Mouse (Mus musculus): Measurements from ENCODE around the gene Tnfrsf12a. TPM values are rescaled to one million over a fixed set of nuclear protein-coding genes. Genes with fewer than 3 reads are reported as not detected.
A peak's percentile ranks its signal among the peaks of the same experiment; 100 is the strongest.

Gene Tnfrsf12a
- polyA plus RNA-seq, 1 experiment from 2014 or later = 4.3 TPM

GRCm38 (mm10) chr17:23651363-23651762 is 25.9 kb downstream of the Tnfrsf12a start:
- no peaks in the 10 kb centered on the region for H3K4me1 ChIP-seq (ENCODE audit: control insufficient read depth, insufficient read depth, low read length)
- no peaks in the 10 kb centered on the region for H3K36me3 ChIP-seq (ENCODE audit: control insufficient read depth, insufficient read depth, low read length)
- no peak overlapping the region for H3K9ac ChIP-seq (ENCODE audit: low read length)
- H3K27ac ChIP-seq (replicated peaks; ENCODE audit: low read depth, low read length) = no peak overlapping the region
- DNase-seq (ENCODE audit: low spot score) (no peak), ATAC-seq (ENCODE audit: insufficient number of reproducible peaks, low FRiP score, low TSS enrichment, low read depth) (no peak)
- no peaks in the 10 kb centered on the region for H3K9me3 ChIP-seq (ENCODE audit: control insufficient read depth, low read length)
- WGBS = 82% methylated on average over 6 of the region's 6 CpGs
- H3K27me3 ChIP-seq (ENCODE audit: control insufficient read depth, insufficient read depth, low read length) = no peaks in the 10 kb centered on the region
- no peak overlapping the region for H3K4me3 ChIP-seq (ENCODE audit: low read depth, low read length)
- H3K4me2 ChIP-seq (ENCODE audit: low read depth, severe bottlenecking) = no peak overlapping the region

GRCm38 (mm10) chr17:23645894-23646293 is 31.4 kb downstream of the Tnfrsf12a start:
- no peak for ATAC-seq (ENCODE audit: insufficient number of reproducible peaks, low FRiP score, low TSS enrichment, low read depth)
- 38% methylated on average over 10 of the region's 10 CpGs for WGBS
- H3K9me3 ChIP-seq (ENCODE audit: control insufficient read depth, low read length) = no peaks in the 10 kb centered on the region
- H3K4me2 ChIP-seq (ENCODE audit: low read depth, severe bottlenecking) = no peak overlapping the region
- H3K27me3 ChIP-seq (ENCODE audit: control insufficient read depth, insufficient read depth, low read length) = peaks cover 11% of the 10 kb centered on the region
- DNase-seq (ENCODE audit: low spot score) = no peak
- H3K9ac ChIP-seq (ENCODE audit: low read length) = no peak overlapping the region
- no peak overlapping the region for H3K4me3 ChIP-seq (ENCODE audit: low read depth, low read length)
- H3K4me1 ChIP-seq (ENCODE audit: control insufficient read depth, insufficient read depth, low read length) = no peaks in the 10 kb centered on the region
- H3K36me3 ChIP-seq (ENCODE audit: control insufficient read depth, insufficient read depth, low read length) = no peaks in the 10 kb centered on the region
- H3K27ac ChIP-seq (replicated peaks; ENCODE audit: low read depth, low read length) = no peak overlapping the region

- ATAC-seq (ENCODE audit: insufficient number of reproducible peaks, low FRiP score, low TSS enrichment, low read depth) (peak; percentile 40; the same call in 1 of the 2 replicates), DNase-seq (ENCODE audit: low spot score) (peak; percentile 58)
- H3K4me2 ChIP-seq (ENCODE audit: low read depth, severe bottlenecking) = peak within 1 kb of the TSS; percentile 78
- no peaks in the 10 kb centered on the region for H3K4me1 ChIP-seq (ENCODE audit: control insufficient read depth, insufficient read depth, low read length)
- no peaks in the 10 kb centered on the region for H3K9me3 ChIP-seq (ENCODE audit: control insufficient read depth, low read length)
- H3K9ac ChIP-seq (ENCODE audit: low read length) = peak within 1 kb of the TSS; percentile 71
- H3K4me3 ChIP-seq (ENCODE audit: low read depth, low read length) = peak within 1 kb of the TSS; percentile 41
- 1% methylated on average over 58 of the region's 58 CpGs for WGBS
- H3K36me3 ChIP-seq (ENCODE audit: control insufficient read depth, insufficient read depth, low read length) = no peaks in the 10 kb centered on the region
- H3K27ac ChIP-seq (replicated peaks; ENCODE audit: low read depth, low read length) = no peak within 1 kb of the TSS
- peaks cover 11% of the 10 kb centered on the region for H3K27me3 ChIP-seq (ENCODE audit: control insufficient read depth, insufficient read depth, low read length)
Measured at GRCm38 (mm10) chr17:23644613-23645495, 32.4 kb downstream of the Tnfrsf12a start, which contains the start of gene Mmp25. Gene Mmp25 (minus strand): TSS chr17:23645277.

GRCm38 (mm10) chr17:23631241-23631640 is 46.0 kb downstream of the Tnfrsf12a start:
- WGBS = 77% methylated on average over 8 of the region's 8 CpGs
- no peak overlapping the region for H3K4me2 ChIP-seq (ENCODE audit: low read depth, severe bottlenecking)
- DNase-seq (ENCODE audit: low spot score) (no peak), ATAC-seq (ENCODE audit: insufficient number of reproducible peaks, low FRiP score, low TSS enrichment, low read depth) (no peak)
- no peak overlapping the region for H3K4me3 ChIP-seq (ENCODE audit: low read depth, low read length)
- no peaks in the 10 kb centered on the region; the same call in 1 of the 2 replicates for H3K4me1 ChIP-seq (ENCODE audit: control insufficient read depth, insufficient read depth, low read length)
- H3K27ac ChIP-seq (replicated peaks; ENCODE audit: low read depth, low read length) = no peak overlapping the region
- no peaks in the 10 kb centered on the region for H3K36me3 ChIP-seq (ENCODE audit: control insufficient read depth, insufficient read depth, low read length)
- no peaks in the 10 kb centered on the region for H3K9me3 ChIP-seq (ENCODE audit: control insufficient read depth, low read length)
- H3K27me3 ChIP-seq (ENCODE audit: control insufficient read depth, insufficient read depth, low read length) = no peaks in the 10 kb centered on the region
- H3K9ac ChIP-seq (ENCODE audit: low read length) = no peak overlapping the region

- Histone ChIP-seq H3K9ac (ENCODE audit: low read length) (no peak overlapping the region), H3K9me3 (ENCODE audit: control insufficient read depth, low read length) (no peaks in the 10 kb centered on the region), H3K4me1 (ENCODE audit: control insufficient read depth, insufficient read depth, low read length) (no peaks in the 10 kb centered on the region; the same call in 1 of the 2 replicates), H3K4me3 (ENCODE audit: low read depth, low read length) (no peak overlapping the region), H3K36me3 (ENCODE audit: control insufficient read depth, insufficient read depth, low read length) (no peaks in the 10 kb centered on the region), H3K27me3 (ENCODE audit: control insufficient read depth, insufficient read depth, low read length) (no peaks in the 10 kb centered on the region), H3K27ac (replicated peaks; ENCODE audit: low read depth, low read length) (no peak overlapping the region), H3K4me2 (ENCODE audit: low read depth, severe bottlenecking) (peak overlapping the region; percentile 33)
- peak; percentile 86 for DNase-seq (ENCODE audit: low spot score)
- ATAC-seq (ENCODE audit: insufficient number of reproducible peaks, low FRiP score, low TSS enrichment, low read depth) = peak; percentile 83
- 17% methylated on average over 22 of the region's 22 CpGs for WGBS
Measured at GRCm38 (mm10) chr17:23630195-23631020, 46.9 kb downstream of the Tnfrsf12a start.

GRCm38 (mm10) chr17:23627813-23628212 is 49.5 kb downstream of the Tnfrsf12a start:
- Histone ChIP-seq H3K36me3 (ENCODE audit: control insufficient read depth, insufficient read depth, low read length) (no peaks in the 10 kb centered on the region), H3K9me3 (ENCODE audit: control insufficient read depth, low read length) (no peaks in the 10 kb centered on the region), H3K27me3 (ENCODE audit: control insufficient read depth, insufficient read depth, low read length) (no peaks in the 10 kb centered on the region), H3K9ac (ENCODE audit: low read length) (no peak overlapping the region), H3K4me2 (ENCODE audit: low read depth, severe bottlenecking) (no peak overlapping the region), H3K27ac (replicated peaks; ENCODE audit: low read depth, low read length) (no peak overlapping the region), H3K4me1 (ENCODE audit: control insufficient read depth, insufficient read depth, low read length) (no peaks in the 10 kb centered on the region; the same call in 1 of the 2 replicates), H3K4me3 (ENCODE audit: low read depth, low read length) (no peak overlapping the region)
- WGBS = 42% methylated on average over 7 of the region's 7 CpGs
- no peak for ATAC-seq (ENCODE audit: insufficient number of reproducible peaks, low FRiP score, low TSS enrichment, low read depth)
- no peak for DNase-seq (ENCODE audit: low spot score)

Other genes starting within 250 kb of the Tnfrsf12a start
- not detected in 2 replicates for gene Vmn2r117, start 197.8 kb downstream of the Tnfrsf12a start, polyA plus RNA-seq (2014; fragmentation: Nextera tagmentation; extraction: Ambion mirVana)
- gene Zfp213, start 113.2 kb downstream of the Tnfrsf12a start, polyA plus RNA-seq (2014; fragmentation: Nextera tagmentation; extraction: Ambion mirVana) = 24.4 and 25.6 TPM in 2 replicates
- gene Zfp13, start 78.0 kb downstream of the Tnfrsf12a start, polyA plus RNA-seq (2014; fragmentation: Nextera tagmentation; extraction: Ambion mirVana) = 20.5 and 22.7 TPM in 2 replicates
- 0.24 and 0.80 TPM in 2 replicates for gene Zscan10, start 76.6 kb downstream of the Tnfrsf12a start, polyA plus RNA-seq (2014; fragmentation: Nextera tagmentation; extraction: Ambion mirVana)
- gene Mmp25, start 32.2 kb downstream of the Tnfrsf12a start, polyA plus RNA-seq (2014; fragmentation: Nextera tagmentation; extraction: Ambion mirVana) = 0.45 and 0.63 TPM in 2 replicates
- 0.91 and 1.3 TPM in 2 replicates for gene Bicdl2, start 17.0 kb downstream of the Tnfrsf12a start, polyA plus RNA-seq (2014; fragmentation: Nextera tagmentation; extraction: Ambion mirVana)
- 45.5 and 53.0 TPM in 2 replicates for gene Hcfc1r1, start 3.9 kb downstream of the Tnfrsf12a start, polyA plus RNA-seq (2014; fragmentation: Nextera tagmentation; extraction: Ambion mirVana)
- 54.8 and 58.1 TPM in 2 replicates for gene Thoc6, start 3.6 kb downstream of the Tnfrsf12a start, polyA plus RNA-seq (2014; fragmentation: Nextera tagmentation; extraction: Ambion mirVana)
- 21.3 and 23.3 TPM in 2 replicates for gene Cldn6, start 1.8 kb upstream of the Tnfrsf12a start, polyA plus RNA-seq (2014; fragmentation: Nextera tagmentation; extraction: Ambion mirVana)
- 7.4 and 7.6 TPM in 2 replicates for gene Cldn9, start 6.6 kb upstream of the Tnfrsf12a start, polyA plus RNA-seq (2014; fragmentation: Nextera tagmentation; extraction: Ambion mirVana)
- 0.09 and 0.13 TPM in 2 replicates for gene 1520401A03Rik, start 45.3 kb upstream of the Tnfrsf12a start, polyA plus RNA-seq (2014; fragmentation: Nextera tagmentation; extraction: Ambion mirVana)
- 47.8 and 51.6 TPM in 2 replicates for gene Pkmyt1, start 48.9 kb upstream of the Tnfrsf12a start, polyA plus RNA-seq (2014; fragmentation: Nextera tagmentation; extraction: Ambion mirVana)
- gene Paqr4, start 63.4 kb upstream of the Tnfrsf12a start, polyA plus RNA-seq (2014; fragmentation: Nextera tagmentation; extraction: Ambion mirVana) = 7.4 and 7.7 TPM in 2 replicates
- 14.8 and 16.2 TPM in 2 replicates for gene Kremen2, start 68.4 kb upstream of the Tnfrsf12a start, polyA plus RNA-seq (2014; fragmentation: Nextera tagmentation; extraction: Ambion mirVana)
- gene Flywch1, start 94.1 kb upstream of the Tnfrsf12a start, polyA plus RNA-seq (2014; fragmentation: Nextera tagmentation; extraction: Ambion mirVana) = 125 and 129 TPM in 2 replicates
- 51.4 and 55.7 TPM in 2 replicates for gene Flywch2, start 108.6 kb upstream of the Tnfrsf12a start, polyA plus RNA-seq (2014; fragmentation: Nextera tagmentation; extraction: Ambion mirVana)
- 508 and 532 TPM in 2 replicates for gene Srrm2, start 113.1 kb upstream of the Tnfrsf12a start, polyA plus RNA-seq (2014; fragmentation: Nextera tagmentation; extraction: Ambion mirVana)
- 1,135 and 1,167 TPM in 2 replicates for gene Elob, start 151.7 kb upstream of the Tnfrsf12a start, polyA plus RNA-seq (2014; fragmentation: Nextera tagmentation; extraction: Ambion mirVana)
- not detected in 2 replicates for gene Prss33, start 158.6 kb upstream of the Tnfrsf12a start, polyA plus RNA-seq (2014; fragmentation: Nextera tagmentation; extraction: Ambion mirVana)
- gene Prss32, start 166.4 kb upstream of the Tnfrsf12a start, polyA plus RNA-seq (2014; fragmentation: Nextera tagmentation; extraction: Ambion mirVana) = not detected in 2 replicates
- gene Prss41, start 166.7 kb upstream of the Tnfrsf12a start, polyA plus RNA-seq (2014; fragmentation: Nextera tagmentation; extraction: Ambion mirVana) = 2.5 and 2.6 TPM in 2 replicates
- gene Prss21, start 190.6 kb upstream of the Tnfrsf12a start, polyA plus RNA-seq (2014; fragmentation: Nextera tagmentation; extraction: Ambion mirVana) = not detected in 2 replicates
- not detected in 2 replicates for gene Dcpp1, start 203.4 kb upstream of the Tnfrsf12a start, polyA plus RNA-seq (2014; fragmentation: Nextera tagmentation; extraction: Ambion mirVana)
- gene Dcpp2, start 203.4 kb upstream of the Tnfrsf12a start, polyA plus RNA-seq (2014; fragmentation: Nextera tagmentation; extraction: Ambion mirVana) = not detected in 2 replicates
- not detected in 2 replicates for gene Dcpp3, start 240.0 kb upstream of the Tnfrsf12a start, polyA plus RNA-seq (2014; fragmentation: Nextera tagmentation; extraction: Ambion mirVana)

Data from limb, embryonic 11.5 days (tissue).